Mouse (Mus musculus): ENCODE data around the gene Eif1.

DNA sequence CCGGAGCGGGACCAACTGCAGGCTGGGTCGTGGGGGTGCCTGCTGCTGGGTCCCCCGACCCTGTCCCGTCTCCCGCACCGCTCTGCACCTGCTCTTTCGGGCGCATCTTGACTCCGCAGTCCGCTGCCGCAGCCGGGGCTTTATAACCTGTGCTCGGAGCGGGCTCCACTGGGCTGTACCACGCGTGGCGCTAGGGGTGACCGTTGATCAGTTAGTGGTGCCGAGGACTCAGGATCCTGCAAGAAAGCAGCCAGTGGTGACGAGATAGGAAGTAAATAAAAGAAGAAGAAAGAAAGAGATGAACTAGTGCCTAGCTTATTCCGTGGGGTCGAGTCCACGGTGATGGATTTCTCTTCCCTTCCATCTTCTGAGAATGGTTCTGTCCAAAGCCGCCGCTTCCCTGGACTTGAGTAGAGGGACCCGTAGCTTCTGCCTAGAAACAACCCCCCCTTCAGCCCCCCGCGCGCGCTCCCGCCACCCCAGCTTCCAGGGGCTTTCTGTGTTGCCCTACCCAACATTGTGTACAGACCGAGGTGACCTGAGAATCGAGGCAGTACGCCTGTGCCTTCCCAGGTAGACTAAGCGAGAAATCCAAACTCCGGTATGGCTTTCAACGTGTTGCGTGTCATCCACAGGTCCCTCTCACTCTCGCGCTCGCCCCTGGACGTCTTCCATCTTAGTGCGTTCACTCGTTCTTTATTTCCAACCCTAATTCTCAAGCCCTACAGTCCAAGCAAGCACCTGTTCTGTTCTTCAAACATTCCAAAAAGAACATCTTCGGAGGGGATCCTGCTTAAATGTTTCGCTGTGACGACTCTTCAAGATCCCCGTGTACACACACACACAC, 36.5 kb downstream of the Eif1 start, which contains the start of gene Hap1:
- TF ChIP-seq CTCF (IDR thresholded peaks at IDR 0.05; ENCODE audit: low read depth), result no peak
- no peak for TF ChIP-seq EP300 (IDR thresholded peaks at IDR 0.05; ENCODE audit: low read depth)
